Mouse (Mus musculus): ENCODE measurements at regions not wholly inside any gene's neighbourhood (a gene's known extent, or its start where the extent isn't known, plus 50 kb on each side); places are given as distances from the start of the nearest gene placed in this dataset.

DNA sequence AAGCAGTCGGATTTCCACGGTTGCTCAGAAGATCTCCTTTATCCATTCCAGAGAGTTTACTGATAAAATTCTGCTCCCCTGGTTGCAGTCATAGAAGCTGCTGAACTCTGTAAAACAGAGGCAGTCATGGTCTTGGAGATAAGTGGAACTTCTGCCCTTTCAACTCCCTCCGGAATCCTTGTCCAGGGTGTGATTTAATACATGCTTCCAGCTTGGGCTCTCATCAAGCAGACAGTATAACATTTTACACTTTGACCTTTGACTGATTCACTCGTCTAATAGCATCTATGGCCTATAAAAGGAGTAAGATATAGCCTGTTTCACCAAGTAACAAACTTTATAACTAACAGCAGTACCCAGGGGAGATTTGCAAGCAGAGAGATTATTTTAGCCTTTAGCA, 274.0 kb upstream of the Dab2 start:
- no peak for DNase-seq (ENCODE audit: low spot score in 2 of 2)

GRCm38 (mm10) chr15:6029214-6029613, 270.4 kb upstream of the Dab2 start:
- DNase-seq (ENCODE audit: low spot score in 2 of 2), result no peak

- no peak for DNase-seq (ENCODE audit: low spot score in 2 of 2)
These were observed 269.2 kb upstream of the Dab2 start for GRCm38 (mm10) chr15:6030396-6030795.

- no peak for DNase-seq (ENCODE audit: low spot score in 2 of 2)
These were observed 265.4 kb upstream of the Dab2 start for GRCm38 (mm10) chr15:6034156-6034555.

DNA sequence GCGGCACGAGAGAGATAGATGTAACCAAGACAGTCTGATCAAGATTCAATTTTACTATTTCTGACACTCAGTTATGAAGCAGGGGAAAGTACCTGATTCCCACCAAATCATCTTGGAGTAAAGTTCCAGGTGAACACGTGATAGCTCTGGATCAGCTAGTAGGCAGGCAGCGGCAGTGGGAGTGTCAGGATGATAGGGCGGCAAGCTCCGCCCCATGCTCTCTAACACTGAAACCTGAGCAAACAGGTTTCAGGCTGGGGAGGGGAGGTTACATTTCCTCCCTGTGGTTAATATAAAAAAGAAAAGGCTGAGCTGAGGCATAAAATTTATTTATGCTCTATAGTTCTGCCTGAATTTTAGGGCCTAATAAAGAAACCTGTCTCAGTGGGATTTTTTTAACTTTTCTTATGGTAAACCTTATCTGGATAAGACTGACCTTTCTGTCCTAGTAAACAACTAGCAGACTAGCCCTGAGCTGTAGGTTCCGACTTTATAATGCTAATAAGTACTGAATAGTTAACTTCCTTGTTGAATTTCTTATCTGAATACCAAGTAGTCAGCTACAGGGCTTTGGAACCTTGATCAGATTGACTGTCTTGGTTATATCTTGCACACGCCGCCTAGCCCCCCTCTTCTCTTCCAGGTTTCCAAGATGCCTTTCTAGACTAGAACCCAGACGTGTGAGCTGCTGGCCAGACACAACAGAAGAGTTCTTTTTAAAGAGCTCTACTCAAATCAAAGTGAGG, 254.9 kb upstream of the Dab2 start:
- DNase-seq (ENCODE audit: low spot score in 2 of 2), result no peak

DNA sequence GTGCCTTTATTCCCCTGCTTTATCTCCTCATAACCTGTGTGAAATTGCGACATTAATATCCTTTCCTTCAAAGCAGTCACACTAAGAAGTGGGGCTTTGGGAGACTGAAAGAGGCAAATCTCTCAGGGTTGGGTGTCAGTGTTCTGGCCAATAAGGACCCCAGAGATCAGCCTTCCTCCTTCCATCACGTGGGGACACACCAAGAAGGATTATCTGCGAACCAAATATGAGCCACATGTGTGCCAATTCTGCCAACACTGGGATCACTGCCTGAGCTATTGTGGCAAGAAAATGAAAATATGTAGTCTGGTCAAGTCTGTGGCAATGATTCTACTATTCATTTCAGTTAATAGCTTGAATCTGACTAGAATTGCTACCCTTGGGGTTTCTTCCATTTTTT, 243.9 kb upstream of the Dab2 start:
- DNase-seq (ENCODE audit: low spot score in 2 of 2), result no peak

DNA sequence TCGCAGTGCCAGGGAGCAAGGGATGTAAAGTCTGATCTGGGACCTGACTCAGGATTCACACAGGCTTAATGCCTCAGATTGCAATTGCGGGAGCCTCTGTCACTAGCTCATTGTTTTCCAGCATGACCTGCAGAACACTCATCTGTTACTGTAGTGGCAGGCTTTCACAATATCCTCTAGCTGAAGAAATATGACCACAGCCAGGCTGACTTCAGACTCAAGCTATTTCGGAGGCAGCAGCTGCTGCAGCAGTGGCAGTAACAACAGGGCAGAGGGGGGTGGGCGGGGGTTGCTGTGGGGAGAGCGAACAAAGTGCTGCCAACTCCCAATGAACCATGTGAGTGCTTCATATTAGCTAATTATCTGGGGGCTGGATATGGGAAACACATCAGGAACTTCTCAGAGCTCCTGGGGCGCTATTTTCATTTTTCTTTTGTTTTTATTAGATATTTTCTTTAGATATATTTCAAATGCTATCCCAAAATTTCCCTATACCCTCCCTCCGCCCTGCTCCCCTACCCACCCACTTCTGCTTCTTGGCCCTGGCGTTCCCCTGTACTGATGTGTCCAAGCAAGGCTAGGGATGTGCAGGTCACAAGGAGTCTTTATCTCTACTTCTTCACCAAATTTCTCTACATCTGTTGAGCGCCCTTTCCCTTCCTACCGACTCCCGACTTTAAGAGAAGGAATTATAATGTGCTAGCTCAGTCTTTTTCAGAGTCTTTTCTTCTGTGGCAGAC, 242.5 kb upstream of the Dab2 start:
- peak; percentile 30 to 44 for DNase-seq (ENCODE audit: low spot score in 2 of 2)

- no peak for DNase-seq (ENCODE audit: low spot score in 2 of 2)
These were observed 240.2 kb upstream of the Dab2 start for GRCm38 (mm10) chr15:6059361-6059760.

- DNase-seq (ENCODE audit: low spot score in 2 of 2), result peak; percentile 9 to 20
These were observed 239.8 kb upstream of the Dab2 start for GRCm38 (mm10) chr15:6059790-6060189.

DNA sequence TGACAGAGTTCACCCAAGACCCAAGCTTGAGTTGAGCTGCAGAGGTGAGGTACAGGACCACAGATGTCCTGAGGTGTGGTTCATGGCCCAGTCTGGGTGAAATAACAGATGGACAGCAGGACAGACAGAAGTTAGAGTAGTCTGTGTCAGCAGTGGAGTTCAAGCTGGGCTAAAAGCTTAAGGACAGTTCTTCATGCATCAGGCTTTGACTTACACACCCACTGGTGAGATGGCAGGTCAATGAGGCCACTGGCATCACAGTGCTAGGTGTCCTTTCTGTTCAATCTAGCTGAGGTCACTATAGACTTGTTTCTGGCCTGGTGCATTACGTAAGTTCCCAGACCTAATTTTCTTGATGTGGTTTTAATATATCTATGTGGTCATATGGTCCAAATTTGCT, 238.9 kb upstream of the Dab2 start:
- no peak for DNase-seq (ENCODE audit: low spot score in 2 of 2)

DNA sequence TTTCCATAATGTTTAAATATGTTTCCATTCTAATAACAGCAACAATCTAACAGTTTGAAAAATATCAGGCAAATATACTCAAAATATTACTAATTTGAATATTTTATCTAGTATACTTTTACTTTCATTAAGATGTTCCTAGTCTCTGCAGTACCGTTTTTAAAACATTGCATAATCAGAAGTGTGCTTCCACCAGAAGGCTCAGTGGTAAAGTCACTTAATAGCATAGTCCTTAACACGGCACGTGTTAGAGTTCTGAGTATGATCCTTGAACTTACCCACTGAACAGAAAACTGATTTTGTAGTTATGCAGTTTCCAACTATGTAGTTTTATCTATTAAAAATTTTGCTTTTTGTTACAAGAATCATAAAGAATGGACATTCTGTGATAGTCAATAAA, 234.5 kb upstream of the Dab2 start:
- no peak for DNase-seq (ENCODE audit: low spot score in 2 of 2)

GRCm38 (mm10) chr15:6067380-6067779, 232.2 kb upstream of the Dab2 start:
- no peak for DNase-seq (ENCODE audit: low spot score in 2 of 2)

DNA sequence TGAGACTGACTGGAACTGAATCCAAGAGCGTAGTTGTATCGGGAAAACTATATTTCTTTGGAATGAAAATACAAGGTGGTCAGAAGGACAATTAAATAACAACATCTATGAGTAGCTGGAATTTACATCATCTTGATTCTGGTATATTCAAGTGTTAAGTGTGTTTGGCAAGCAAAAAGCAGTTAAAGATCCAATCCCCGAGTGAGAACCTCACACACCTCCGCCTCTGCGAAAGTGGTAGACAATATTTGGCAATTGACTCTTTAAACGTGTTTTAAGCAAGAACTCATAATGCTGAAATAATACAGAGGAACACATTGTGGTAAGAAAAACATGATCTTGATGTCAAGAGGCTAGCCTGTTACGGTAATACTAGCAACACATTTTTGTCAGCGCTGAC, 231.2 kb upstream of the Dab2 start:
- no peak for DNase-seq (ENCODE audit: low spot score in 2 of 2)

DNA sequence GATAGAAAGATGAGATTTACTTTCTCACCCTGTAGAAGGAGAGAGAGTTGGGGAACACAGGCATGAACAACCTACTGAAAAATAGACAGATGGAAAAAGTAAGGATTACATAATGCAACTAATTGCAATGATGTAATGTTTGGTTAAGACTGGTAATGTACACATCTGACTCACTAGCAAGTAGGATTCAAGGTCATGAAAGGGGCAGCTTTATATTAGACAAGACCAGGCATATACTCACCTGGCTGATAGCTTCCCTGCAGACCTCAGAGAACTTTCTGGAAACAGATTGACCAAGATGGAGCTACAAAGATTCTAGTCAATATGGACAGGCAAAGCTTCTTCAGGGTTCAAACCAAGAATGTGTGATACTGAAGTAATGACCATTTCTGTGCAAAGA, 227.7 kb upstream of the Dab2 start:
- no peak for DNase-seq (ENCODE audit: low spot score in 2 of 2)

GRCm38 (mm10) chr15:6072920-6073319, 226.7 kb upstream of the Dab2 start:
- DNase-seq (ENCODE audit: low spot score in 2 of 2), result no peak

DNA sequence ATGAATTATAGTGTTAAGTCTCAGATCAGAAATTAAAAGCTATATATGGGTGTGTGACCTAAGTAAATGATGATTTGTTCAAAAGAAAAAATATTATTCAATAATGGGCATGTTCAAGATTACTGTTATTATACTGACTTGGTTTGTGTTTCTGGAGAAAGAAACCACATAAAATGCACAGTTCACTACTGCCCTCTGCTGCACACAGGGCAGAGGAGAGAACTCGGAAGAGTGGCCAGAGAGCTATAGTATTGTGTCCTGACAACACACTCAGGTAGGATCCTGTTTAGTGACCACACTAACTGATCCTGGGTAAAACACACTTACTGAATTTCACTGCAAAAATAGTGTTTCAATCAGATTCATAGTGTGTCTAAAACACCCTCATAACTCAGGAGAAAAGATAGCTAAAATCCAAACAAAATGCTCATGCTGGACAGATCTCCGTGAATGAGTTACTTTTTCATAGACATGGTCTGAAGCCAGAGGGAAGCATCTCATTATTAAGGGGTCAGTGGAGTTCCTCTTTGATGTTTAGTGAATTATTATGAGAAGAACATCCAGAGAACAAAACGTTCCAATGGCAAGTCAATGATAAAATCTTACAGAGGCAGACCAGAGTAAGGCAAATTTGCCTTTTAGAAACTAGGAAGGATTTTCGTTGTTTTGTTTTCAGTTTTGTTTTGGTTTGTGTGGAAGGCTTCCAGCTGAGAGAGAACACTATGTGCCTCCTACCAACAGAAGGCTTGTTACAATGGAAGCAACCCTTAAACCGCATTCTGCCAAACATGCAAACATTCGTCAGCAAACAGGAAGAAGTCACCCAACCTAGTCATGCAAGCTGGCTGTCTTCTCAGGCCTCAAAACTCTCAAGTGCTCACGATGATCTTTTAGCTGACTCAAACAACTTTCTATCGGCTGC, 218.6 kb upstream of the Dab2 start:
- DNase-seq (ENCODE audit: low spot score in 2 of 2), result peak; percentile 53 to 65

DNA sequence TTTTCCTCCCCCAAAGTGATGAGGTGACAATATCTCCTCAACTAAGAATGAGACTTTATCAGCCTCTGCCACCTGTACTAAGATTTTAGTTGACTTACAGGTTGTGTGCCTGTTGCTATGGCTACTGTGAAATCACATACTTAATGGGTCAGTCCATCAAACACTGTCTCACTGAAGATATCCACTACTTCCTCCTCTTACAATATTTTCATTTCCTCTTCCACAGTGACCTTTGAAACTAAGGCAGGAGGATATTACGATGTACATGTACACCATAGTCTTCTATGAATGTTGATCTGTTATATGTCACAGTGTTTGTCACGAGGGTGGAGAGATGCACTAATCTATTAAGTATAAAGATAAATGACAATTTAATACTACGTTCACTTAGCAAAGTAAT, 212.4 kb upstream of the Dab2 start:
- DNase-seq (ENCODE audit: low spot score in 2 of 2), result no peak

GRCm38 (mm10) chr15:6088498-6088897, 211.1 kb upstream of the Dab2 start:
- DNase-seq (ENCODE audit: low spot score in 2 of 2), result no peak

- no peak for DNase-seq (ENCODE audit: low spot score in 2 of 2)
These were observed 169.9 kb upstream of the Dab2 start for GRCm38 (mm10) chr15:6129697-6130096.

- DNase-seq (ENCODE audit: low spot score in 2 of 2), result no peak
These were observed 167.4 kb upstream of the Dab2 start for GRCm38 (mm10) chr15:6132216-6132615.

DNA sequence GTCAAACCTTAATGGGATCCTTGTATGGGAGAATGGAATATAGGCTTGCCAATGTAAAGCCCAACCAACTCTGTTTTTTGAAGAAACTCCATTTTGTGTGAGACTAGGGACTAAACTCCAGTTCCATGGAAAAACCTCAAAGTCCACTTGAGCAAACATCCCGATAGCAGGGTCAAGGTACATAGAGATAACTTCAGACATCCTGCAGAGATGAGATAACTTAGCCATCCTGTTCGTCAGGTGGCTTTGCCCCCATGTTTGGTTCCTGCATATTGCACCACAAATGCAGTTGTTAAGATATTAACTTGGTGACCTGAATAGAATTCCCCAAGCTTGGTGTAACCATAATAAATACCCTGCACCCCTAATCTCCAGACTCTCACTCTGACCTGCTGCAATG, 154.5 kb upstream of the Dab2 start:
- DNase-seq (ENCODE audit: low spot score in 2 of 2), result no peak

GRCm38 (mm10) chr15:6154706-6155105, 144.9 kb upstream of the Dab2 start:
- DNase-seq (ENCODE audit: low spot score in 2 of 2), result peak in 1 of 2 experiments; percentile 5

All from heart, adult 9 months (tissue).